Mouse (Mus musculus) liver, postnatal 0 days (tissue): ENCODE measurements around the gene Hist1h2ac.

ENCODE experiments used
- CTCF ChIP-seq: sonication (generic); IDR thresholded peaks from 2 replicates; pipeline ENCODE4 v1.5.1; 2016; ENCODE audit warnings: antibody characterized with exemption, low read depth
- EP300 ChIP-seq: IDR thresholded peaks from 2 replicates; pipeline ENCODE4 v1.6.1; 2016; ENCODE audit warnings: antibody characterized with exemption, low read depth, mild to moderate bottlenecking

GRCm38 (mm10) chr13:23685966-23686365 lies 2.2 kb upstream of the Hist1h2ac start:
- no peak for TF ChIP-seq CTCF
- TF ChIP-seq EP300: no peak
